Mouse (Mus musculus) layer of hippocampus, adult 2 months (tissue): ENCODE measurements around the gene Senp7. TPM values are rescaled to one million over a fixed set of nuclear protein-coding genes. Genes with fewer than 3 reads are reported as not detected.
"Not testable (repeated sequence)": the region's sequence is repeated elsewhere in the genome, so short reads cannot be mapped to it uniquely, and the experiment has no call there.

Source experiments
- DNase-seq, 2 experiments: peaks; one replicate each; pipeline ENCODE4 v3.0.0; 2022; ENCODE audit warnings: low spot score in 2 of 2
- H3K27ac ChIP-seq: fragments of 200-600 bp; 2 replicates; pipeline ENCODE4 v1.8.1; 2022
- H3K4me3 ChIP-seq: fragments of 200-600 bp; 2 replicates; pipeline ENCODE4 v1.8.1; 2022; ENCODE audit warnings: mild to moderate bottlenecking
- CTCF ChIP-seq: fragments of 200-600 bp; conservative IDR thresholded peaks from 2 replicates; pipeline ENCODE4 v1.8.1; 2022; ENCODE audit warnings: antibody characterized with exemption, mild to moderate bottlenecking, moderate library complexity
- long read RNA-seq, 2 experiments: library from polyadenylated mRNA; stranded (forward); transcript quantifications; one replicate each; pipeline ENCODE4 v2.0.0; 2021; ENCODE audit warnings: borderline mapping rate in 2 of 2
- total RNA-seq, 2 experiments: library from RNA; stranded (reverse); gene quantifications; 2 replicates each; pipeline ENCODE4 v1.2.3; 2021

Senp7 gene
- total RNA-seq: 10 to 100 TPM; 42.3 to 53.5 TPM
- long read RNA-seq, experiment 1, full-length matches to known transcripts: 5 of 11 reads
- long read RNA-seq, experiment 1, partial matches to known transcripts: 1 of 11 reads
- long read RNA-seq, experiment 1, other reads (novel, unspliced or antisense): 5 of 11 reads
- long read RNA-seq, experiment 2, full-length matches to known transcripts: 7 of 19 reads
- long read RNA-seq, experiment 2, partial matches to known transcripts: 2 of 19 reads
- long read RNA-seq, experiment 2, other reads (novel, unspliced or antisense): 10 of 19 reads

DNA sequence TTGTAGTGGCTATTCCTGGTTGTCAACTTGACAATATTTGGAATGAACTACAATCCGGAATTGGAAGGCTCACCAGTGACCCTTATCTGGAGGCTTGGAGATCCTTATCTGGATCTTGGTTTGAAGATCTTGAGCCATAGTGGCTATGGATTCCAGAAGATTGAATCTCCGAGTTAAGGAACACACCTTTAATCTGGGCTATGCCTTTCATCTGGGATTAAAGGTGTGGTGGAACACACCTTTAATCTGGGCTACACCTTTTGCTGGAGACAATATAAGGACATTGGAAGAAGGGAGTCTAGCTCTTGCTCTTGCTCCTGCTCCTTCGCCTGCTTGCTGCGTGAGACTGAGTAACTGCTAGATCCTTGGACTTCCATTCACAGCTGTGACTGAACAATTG, at the start of gene Senp7:
TSS of gene Senp7 (plus strand) at position 301 of the 400 bp plus-strand sequence.
- Histone ChIP-seq H3K27ac (peak within 1 kb of the TSS; percentile 61; the same call in 1 of the 2 replicates), H3K4me3 (peak within 1 kb of the TSS; percentile 30; the same call in 1 of the 2 replicates)
- not testable (repeated sequence) for DNase-seq

GRCm38 (mm10) chr16:56006798-56007197, 41.3 kb upstream of the Senp7 start:
- Histone ChIP-seq H3K4me3 (no peak overlapping the region), H3K27ac (peak overlapping the region; percentile 46; the same call in 1 of the 2 replicates)
- DNase-seq: no peak
- no peak for TF ChIP-seq CTCF

DNA sequence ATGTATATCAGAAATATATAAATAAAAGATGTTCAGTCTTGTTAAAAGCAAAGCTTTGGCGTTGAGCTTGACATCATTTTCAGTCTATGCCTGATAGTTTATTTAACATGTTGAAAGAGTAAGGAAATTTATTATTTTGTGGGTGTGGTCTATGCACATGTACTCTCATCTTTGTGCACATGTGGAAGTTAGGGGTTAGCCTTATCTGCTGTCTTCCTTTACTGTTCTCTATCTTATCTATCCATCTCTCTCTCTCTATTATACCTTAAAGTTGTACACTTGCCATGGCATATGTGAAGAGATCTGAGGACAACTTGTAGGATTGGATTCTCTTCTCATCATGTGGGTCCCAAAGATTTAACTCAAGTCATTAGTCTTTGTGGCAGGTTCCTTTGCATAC, 39.3 kb upstream of the Senp7 start:
- no peak overlapping the region for H3K4me3 ChIP-seq

DNA sequence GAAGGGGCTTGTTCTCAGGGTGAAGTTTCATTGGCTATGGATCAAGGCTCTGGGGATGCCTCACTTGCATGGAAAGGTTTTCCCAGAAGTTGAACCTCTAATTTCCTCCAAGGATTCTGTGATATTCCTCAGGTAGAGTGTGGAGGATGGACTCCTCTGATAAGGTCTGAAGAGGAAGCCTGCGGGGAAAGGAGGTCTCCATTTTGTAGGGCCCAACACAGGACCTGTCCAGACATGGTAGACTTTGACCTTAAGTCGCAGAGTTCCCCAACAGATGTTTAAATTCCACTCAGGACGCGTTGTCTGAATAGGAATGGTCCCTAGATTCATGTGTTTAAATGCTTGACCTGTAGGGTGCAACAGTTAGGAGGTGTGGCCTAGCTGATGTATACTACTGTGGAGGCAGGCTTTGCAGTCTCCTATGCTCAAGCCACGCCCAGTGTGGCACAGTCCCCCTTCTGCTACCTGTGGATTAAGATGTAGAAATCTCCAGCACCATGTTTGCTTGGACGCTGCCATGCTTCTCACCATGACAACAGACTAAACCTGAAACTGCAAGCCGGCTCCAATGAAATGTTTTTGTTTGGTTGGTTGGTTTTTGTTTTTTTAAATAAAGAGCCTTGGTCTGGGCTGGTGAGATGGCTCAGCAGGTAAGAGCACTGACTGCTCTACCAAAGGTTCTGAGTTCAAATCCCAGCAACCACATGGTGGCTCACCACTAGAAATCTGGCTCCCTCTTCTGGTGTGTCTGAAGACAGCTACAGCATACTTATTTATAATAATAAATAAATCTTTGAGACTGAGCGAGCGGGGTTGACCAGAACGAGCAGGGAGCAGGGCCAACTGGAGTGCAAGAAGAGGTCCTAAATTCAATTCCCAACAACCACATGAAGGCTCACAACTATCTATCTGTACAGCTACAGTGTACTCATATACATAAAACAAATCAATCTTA, 35.1 kb upstream of the Senp7 start:
- DNase-seq: no peak
- Histone ChIP-seq H3K27ac (no peak overlapping the region), H3K4me3 (no peak overlapping the region)
- TF ChIP-seq CTCF: peak; percentile 54

More for the DNA sequence above, 39.3 kb upstream of the Senp7 start:
- H3K27ac ChIP-seq: no peak overlapping the region
- DNase-seq: no peak
- TF ChIP-seq CTCF: no peak

DNA sequence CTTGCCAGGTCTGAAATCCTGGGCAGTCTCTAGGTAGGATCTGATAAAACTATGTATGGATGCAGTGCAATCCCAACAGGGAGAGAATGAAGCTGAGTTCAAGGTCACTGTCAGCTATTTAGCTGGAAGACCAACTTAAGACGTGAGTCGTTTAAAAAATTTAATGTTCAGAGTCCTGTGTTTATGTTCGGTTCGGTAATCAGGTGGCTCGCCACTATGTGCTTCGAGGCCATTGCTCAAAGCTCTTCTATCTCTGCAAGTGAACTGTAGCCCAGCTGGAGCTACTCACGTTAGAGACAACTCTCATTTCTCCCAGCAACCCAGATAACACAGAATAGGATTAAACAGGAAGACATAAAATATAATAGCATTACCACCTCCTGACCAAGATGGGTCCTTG, 34.1 kb upstream of the Senp7 start:
- Histone ChIP-seq H3K27ac (no peak overlapping the region), H3K4me3 (no peak overlapping the region)
- no peak for DNase-seq
- no peak for TF ChIP-seq CTCF

DNA sequence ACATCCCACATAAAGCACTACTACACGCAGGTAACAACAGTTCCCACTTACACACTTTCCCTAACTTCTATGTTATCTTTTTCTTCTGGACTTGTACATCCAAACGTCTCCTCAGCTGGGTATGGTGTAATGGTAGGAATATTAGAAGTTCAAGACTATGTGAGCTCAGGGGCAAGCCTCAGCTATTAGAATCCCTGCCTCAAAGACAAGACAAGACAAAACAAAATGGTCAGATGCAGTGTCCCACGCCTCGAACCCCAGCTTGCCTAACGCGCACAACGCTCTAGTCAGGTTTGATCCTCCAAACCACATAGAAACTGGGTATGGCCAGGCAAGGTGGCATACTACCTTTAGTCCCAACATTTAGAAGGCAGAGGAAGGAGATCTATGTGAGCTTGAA, 28.5 kb upstream of the Senp7 start:
- Histone ChIP-seq H3K27ac (no peak overlapping the region), H3K4me3 (no peak overlapping the region)
- DNase-seq: no peak
- TF ChIP-seq CTCF: no peak

- DNase-seq: no peak
- TF ChIP-seq CTCF: no peak
- Histone ChIP-seq H3K4me3 (peak overlapping the region; percentile 84), H3K27ac (no peak overlapping the region)
Measured at GRCm38 (mm10) chr16:56027854-56028629, 20.1 kb upstream of the Senp7 start.

GRCm38 (mm10) chr16:56028722-56029551, 19.2 kb upstream of the Senp7 start:
- H3K27ac ChIP-seq: peak overlapping the region; percentile 98
- peak overlapping the region; percentile 84 for H3K4me3 ChIP-seq
- DNase-seq: peak in 1 of 2 experiments; percentile 32
- TF ChIP-seq CTCF: no peak

DNA sequence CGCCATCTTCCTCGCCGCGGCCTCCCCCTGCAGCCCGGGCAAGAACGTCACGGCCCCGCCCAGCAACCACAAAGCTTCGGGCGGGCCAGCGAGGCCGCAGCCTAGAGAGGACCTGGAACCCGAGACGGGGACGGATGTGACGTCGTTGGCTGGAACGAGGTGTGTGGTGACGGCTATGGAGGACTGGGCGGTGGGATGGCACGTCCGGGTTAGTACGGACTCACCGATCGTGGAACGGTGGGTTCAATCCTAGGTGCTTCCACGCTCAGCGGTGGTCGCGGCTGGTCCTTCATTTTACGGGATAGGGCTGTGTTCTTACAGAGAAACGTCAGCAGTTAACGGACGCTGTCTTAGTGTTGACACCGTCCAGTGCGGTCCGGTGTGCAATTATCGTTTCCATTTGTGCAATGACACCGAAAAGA, 18.5 kb upstream of the Senp7 start, which contains the start of gene Pcnp:
TSS of gene Pcnp (minus strand) at position 79 of the 422 bp plus-strand sequence.
- H3K27ac ChIP-seq: peak within 1 kb of the TSS; percentile 98
- peak; percentile 98 to 99 for DNase-seq
- no peak for TF ChIP-seq CTCF
- peak within 1 kb of the TSS; percentile 84 for H3K4me3 ChIP-seq

- no peak for TF ChIP-seq CTCF
- no peak for DNase-seq
- Histone ChIP-seq H3K4me3 (no peak overlapping the region), H3K27ac (no peak overlapping the region)
Measured at GRCm38 (mm10) chr16:56034566-56034965, 13.6 kb upstream of the Senp7 start.

DNA sequence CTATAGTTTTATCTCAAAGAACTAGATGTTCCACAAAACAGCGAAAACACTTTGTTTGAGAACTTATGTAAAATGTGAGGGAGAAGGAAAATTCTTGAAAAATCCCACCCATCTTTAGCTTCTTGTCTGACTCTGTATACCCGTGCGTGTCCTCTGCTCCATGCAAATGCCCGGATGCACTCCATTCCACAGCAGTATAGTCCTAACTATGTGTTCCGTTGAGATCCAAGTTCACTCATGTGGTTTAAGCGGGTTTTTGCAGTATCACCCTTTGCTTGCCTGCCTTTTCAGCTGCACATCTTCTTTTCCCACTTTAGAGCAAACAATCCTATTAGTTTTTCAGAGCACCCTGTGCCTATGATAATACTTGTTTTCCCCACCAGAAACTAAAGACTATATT, 11.6 kb upstream of the Senp7 start:
- no peak for DNase-seq
- TF ChIP-seq CTCF: no peak
- Histone ChIP-seq H3K27ac (no peak overlapping the region), H3K4me3 (peak overlapping the region; percentile 89)
